11 mouse cellular contexts compared by ENCODE assay signal in genomic region chr9:118891593-118891992, GRCm38 (mm10). TPM values are rescaled to one million over a fixed set of nuclear protein-coding genes. Genes with fewer than 3 reads are reported as not detected.
A peak's percentile ranks its signal among the peaks of the same experiment; 100 is the strongest.
DNase-seq lines count a peak whose midpoint lies in the region; ATAC-seq and TF ChIP-seq lines count a peak whose summit lies in the region.
"Had no signal": no experiment of that assay in that cellular context is flagged by ENCODE, and none has a peak within 500 bp of the region (broad histone marks: within the 10 kb centered on the region; RNA-seq: fewer than 3 reads in every experiment).

No protein-coding gene starts in this region.

- TF ChIP-seq CTCF in kidney, postnatal 0 days (IDR thresholded peaks at IDR 0.05; ENCODE audit: low read depth): no peak

- H3K4me2 ChIP-seq in kidney, postnatal 0 days (ENCODE audit: low read length): no peak overlapping the region; the same call in 1 of the 2 replicates
- no peak overlapping the region; the same call in 1 of the 2 replicates for H3K4me2 ChIP-seq in embryonic facial prominence, embryonic 15.5 days (replicated peaks)
- H3K4me2 ChIP-seq in limb, embryonic 14.5 days (replicated peaks; ENCODE audit: low read depth, low read length, severe bottlenecking): no peak overlapping the region

- DNase-seq in embryo, embryonic 11 days: peak; percentile 34
- DNase-seq in embryo, embryonic 10 days (ENCODE audit: low spot score): no peak
- DNase-seq in kidney, postnatal 0 days (ENCODE audit: low spot score): peak; percentile 81
- no peak for DNase-seq in kidney, adult 18-20 months
- peak; percentile 70 for DNase-seq in limb, embryonic 14.5 days (ENCODE audit: low spot score)
- DNase-seq in neural tube, embryonic 10.5 days (ENCODE audit: extremely low spot score, low spot score): no peak
- no peak for DNase-seq in layer of hippocampus, postnatal 36 days
- DNase-seq: adrenal gland, adult 2 months; heart, postnatal 10 days; thymus, postnatal 25 days had no signal

- 31% methylated on average over 9 of the region's 9 CpGs for WGBS in kidney, postnatal 0 days
- WGBS in embryonic facial prominence, embryonic 15.5 days: 19% methylated on average over 9 of the region's 9 CpGs
- WGBS in limb, embryonic 14.5 days: 15% methylated on average over 9 of the region's 9 CpGs

- H3K27ac ChIP-seq in kidney, postnatal 0 days: peak overlapping the region; percentile 70
- peak overlapping the region; percentile 65 for H3K27ac ChIP-seq in embryonic facial prominence, embryonic 15.5 days (replicated peaks)
- H3K27ac ChIP-seq in limb, embryonic 14.5 days (replicated peaks; ENCODE audit: low read depth, low read length): peak overlapping the region; percentile 35

- H3K4me1 ChIP-seq in kidney, postnatal 0 days (replicated peaks; ENCODE audit: insufficient read depth, low read length): peaks cover 18% of the 10 kb centered on the region
- peaks cover 25% of the 10 kb centered on the region for H3K4me1 ChIP-seq in embryonic facial prominence, embryonic 15.5 days
- H3K4me1 ChIP-seq in limb, embryonic 14.5 days (ENCODE audit: control insufficient read depth, insufficient read depth, low read length): peaks cover 26% of the 10 kb centered on the region

- H3K9me3 ChIP-seq in kidney, postnatal 0 days (replicated peaks; ENCODE audit: low read length): no peaks in the 10 kb centered on the region
- no peaks in the 10 kb centered on the region for H3K9me3 ChIP-seq in embryonic facial prominence, embryonic 15.5 days (replicated peaks)
- H3K9me3 ChIP-seq in limb, embryonic 14.5 days (ENCODE audit: control insufficient read depth, low read length): no peaks in the 10 kb centered on the region

- no peak overlapping the region for H3K9ac ChIP-seq in kidney, postnatal 0 days (ENCODE audit: low read depth, low read length)
- H3K9ac ChIP-seq in embryonic facial prominence, embryonic 15.5 days: no peak overlapping the region
- no peak overlapping the region for H3K9ac ChIP-seq in limb, embryonic 14.5 days (ENCODE audit: low read depth, low read length, severe bottlenecking)

- no peak overlapping the region for H3K4me3 ChIP-seq in kidney, postnatal 0 days (replicated peaks; ENCODE audit: low read depth, low read length)
- no peak overlapping the region for H3K4me3 ChIP-seq in embryonic facial prominence, embryonic 15.5 days (replicated peaks)
- H3K4me3 ChIP-seq in limb, embryonic 14.5 days (replicated peaks; ENCODE audit: low read length): no peak overlapping the region

- peak; percentile 35; the same call in 1 of the 2 replicates for ATAC-seq in kidney, postnatal 0 days (replicated peaks; ENCODE audit: low FRiP score, low read depth)
- ATAC-seq in embryonic facial prominence, embryonic 15.5 days (ENCODE audit: insufficient number of reproducible peaks, low FRiP score, low TSS enrichment, low read depth): peak; percentile 86
- ATAC-seq in limb, embryonic 14.5 days (ENCODE audit: low FRiP score, low read depth): peak; percentile 68

- TF ChIP-seq POLR2A in limb, embryonic 14.5 days (IDR thresholded peaks at IDR 0.05; ENCODE audit: borderline replicate concordance, extremely low read depth, insufficient read depth, insufficient read length): no peak

- no peaks in the 10 kb centered on the region for H3K27me3 ChIP-seq in kidney, postnatal 0 days (ENCODE audit: insufficient read depth, low read length)
- H3K27me3 ChIP-seq in embryonic facial prominence, embryonic 15.5 days: no peaks in the 10 kb centered on the region
- H3K27me3 ChIP-seq in limb, embryonic 14.5 days (ENCODE audit: control insufficient read depth, insufficient read depth, low read length): no peaks in the 10 kb centered on the region

- H3K36me3 ChIP-seq in kidney, postnatal 0 days (ENCODE audit: insufficient read depth, low read length): 0 out of 2 replicates have a peak, but pooled peaks cover 5% of the 10 kb centered on the region
- peaks cover 5% of the 10 kb centered on the region; the same call in 1 of the 2 replicates for H3K36me3 ChIP-seq in embryonic facial prominence, embryonic 15.5 days
- no peaks in the 10 kb centered on the region for H3K36me3 ChIP-seq in limb, embryonic 14.5 days (ENCODE audit: control insufficient read depth, insufficient read depth, low read length)

RNA-seq across cellular contexts. Expression of gene Ctdspl, which starts 34.7 kb away (rescaled TPM):
- 21.9 and 24.2 TPM in 2 replicates for polyA plus RNA-seq in kidney, postnatal 0 days (2015; fragmentation: Nextera tagmentation; extraction: Ambion mirVana)
- polyA plus RNA-seq in embryonic facial prominence, embryonic 15.5 days (2015; fragmentation: Nextera tagmentation; extraction: Ambion mirVana): 18.5 and 19.2 TPM in 2 replicates
- 38.0 and 43.5 TPM in 2 replicates for polyA plus RNA-seq in limb, embryonic 14.5 days (2012; rRNA removed)
- polyA plus RNA-seq in limb, embryonic 14.5 days (2014; fragmentation: Nextera tagmentation; extraction: Ambion mirVana): 23.8 and 28.6 TPM in 2 replicates
- 10 to 100 TPM; 24.1 to 28.5 TPM for total RNA-seq in layer of hippocampus, postnatal 36 days (2021)

Comparison
In these comparisons a context has a peak if more than half of its experiments do, and no peak if none do; other contexts are left out.
1. DNase-seq: peak in embryo, embryonic 11 days (single experiment), kidney, postnatal 0 days (single experiment) and limb, embryonic 14.5 days (single experiment); none in embryo, embryonic 10 days (single experiment), kidney, adult 18-20 months (single experiment), neural tube, embryonic 10.5 days (single experiment) and layer of hippocampus, postnatal 36 days (0 of 2).
2. ATAC-seq: peak in every context shown above with its lines; median percentile 86 in embryonic facial prominence, embryonic 15.5 days; 68 in limb, embryonic 14.5 days; 35 in kidney, postnatal 0 days.
3. Peak in every context shown above with its lines, with median percentiles within 50 percentile points of each other: H3K27ac ChIP-seq.